Mouse (Mus musculus): ENCODE results near the gene Kcnh2.
A peak's percentile ranks its signal among the peaks of the same experiment; 100 is the strongest.

The Kcnh2 gene

GRCm38 (mm10) chr5:24319776-24320466 lies 31.5 kb downstream of the Kcnh2 start:
- DNase-seq (ENCODE audit: low read depth, low spot score): no peak

GRCm38 (mm10) chr5:24309223-24309622 lies 42.2 kb downstream of the Kcnh2 start:
- DNase-seq (ENCODE audit: low read depth, low spot score): no peak

- DNase-seq (ENCODE audit: low read depth, low spot score): no peak
These were observed 42.8 kb downstream of the Kcnh2 start for GRCm38 (mm10) chr5:24308621-24309020.

DNA sequence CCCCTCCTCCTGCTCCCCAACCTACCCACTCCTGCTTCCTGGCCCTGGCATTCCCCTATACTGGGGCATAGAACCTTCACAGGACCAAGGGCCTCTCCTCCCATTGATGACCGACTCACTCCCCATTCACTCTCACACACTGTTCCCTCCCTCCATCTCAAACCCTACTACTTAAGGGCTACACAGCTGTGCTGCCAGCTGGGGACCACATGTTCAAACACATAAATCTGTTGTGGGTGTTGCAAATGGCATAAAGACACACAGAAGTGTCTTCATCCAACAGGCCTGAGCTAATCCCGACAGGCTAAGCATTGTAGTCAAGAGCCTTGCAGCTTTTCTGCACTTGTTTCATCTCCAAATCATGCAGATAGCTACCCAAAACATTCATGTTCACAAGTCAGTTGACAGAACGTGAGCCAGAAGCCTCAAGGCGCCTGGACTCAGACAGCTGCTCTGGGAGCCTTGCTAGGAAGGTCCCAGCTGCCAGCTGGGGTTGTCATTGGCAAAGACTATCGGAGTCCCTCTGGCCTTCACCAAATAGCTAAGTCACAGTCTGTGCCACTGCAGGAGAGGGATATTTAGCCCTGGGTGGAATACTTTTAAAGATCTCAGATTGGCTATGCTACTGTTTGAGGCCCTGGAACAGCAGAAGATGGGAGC lies 44.2 kb downstream of the Kcnh2 start:
- no peak for DNase-seq (ENCODE audit: low read depth, low spot score)

DNA sequence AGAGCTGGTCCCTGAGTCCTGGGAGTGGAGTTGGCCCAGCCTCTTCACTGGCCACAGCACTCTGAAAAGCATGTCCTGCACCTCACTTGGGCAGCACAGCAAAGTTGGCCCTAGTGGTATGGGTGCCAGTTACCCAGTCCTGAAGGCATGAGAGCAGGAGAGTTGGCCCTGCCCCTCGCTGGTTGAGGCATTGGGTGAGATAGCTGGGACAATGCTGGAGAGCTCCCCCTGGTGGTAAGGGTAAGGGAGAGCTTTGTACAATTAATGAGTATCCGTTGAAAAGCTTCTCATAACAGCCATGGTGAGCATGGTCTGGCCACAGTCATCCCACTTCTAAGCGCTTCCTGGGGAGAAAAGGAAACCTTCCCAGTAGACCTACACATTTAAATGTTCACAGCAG lies 48.2 kb downstream of the Kcnh2 start:
- peak; percentile 28 for DNase-seq (ENCODE audit: low read depth, low spot score)

DNA sequence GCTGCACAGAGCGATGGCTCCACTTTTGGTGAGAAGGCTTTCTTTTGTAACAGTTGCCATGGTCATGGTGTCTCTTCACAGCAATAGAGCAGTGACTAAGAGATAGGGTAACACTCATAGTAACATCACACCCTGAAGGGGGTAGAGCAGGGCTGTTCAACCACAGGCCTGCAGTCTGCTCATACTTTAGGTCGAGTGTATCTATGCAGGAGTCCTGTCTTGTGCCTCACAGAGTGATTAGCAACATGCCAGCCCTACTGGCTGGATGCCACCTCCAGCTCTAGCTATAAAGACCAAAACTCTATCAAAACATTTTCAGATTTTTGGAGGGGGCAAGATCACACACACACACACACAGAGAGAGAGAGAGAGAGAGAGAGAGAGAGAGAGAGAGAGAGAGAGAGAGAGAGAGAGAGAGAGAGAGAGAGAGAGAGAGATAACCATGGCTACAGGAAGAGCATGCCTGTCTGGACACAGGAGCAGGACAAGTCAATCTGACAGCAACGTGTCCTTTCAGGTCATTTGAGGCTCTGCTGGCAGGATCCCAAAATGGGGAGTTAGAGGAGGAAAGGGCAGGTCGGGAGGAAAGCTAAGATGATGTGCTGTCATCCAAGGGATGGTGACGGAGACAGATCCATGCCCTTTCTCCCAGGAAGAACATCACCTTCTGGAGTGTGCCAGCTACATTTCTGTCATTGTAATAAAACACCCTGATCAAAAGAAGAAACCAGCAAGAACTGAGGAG lies 51.4 kb downstream of the Kcnh2 start:
- no peak for DNase-seq (ENCODE audit: low read depth, low spot score)

DNA sequence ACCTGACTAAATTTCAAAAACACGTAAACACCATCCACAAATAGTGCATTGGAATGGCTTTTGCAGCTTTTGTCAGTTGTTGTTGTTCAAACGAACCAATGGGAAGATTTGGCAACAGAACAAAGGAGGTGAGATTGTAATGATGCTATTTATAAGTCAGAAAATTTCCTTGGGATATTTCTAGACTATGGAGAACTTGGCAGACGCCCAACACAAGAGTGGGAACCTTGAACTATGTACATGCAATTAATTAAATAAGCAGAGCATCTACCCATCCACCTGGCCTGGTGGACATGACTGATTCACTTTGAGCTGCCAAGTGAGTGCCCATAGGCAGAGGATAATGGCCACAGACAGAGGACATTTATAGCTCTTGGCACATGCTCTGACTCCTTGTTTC lies 59.5 kb downstream of the Kcnh2 start:
- no peak for DNase-seq (ENCODE audit: low read depth, low spot score)

DNA sequence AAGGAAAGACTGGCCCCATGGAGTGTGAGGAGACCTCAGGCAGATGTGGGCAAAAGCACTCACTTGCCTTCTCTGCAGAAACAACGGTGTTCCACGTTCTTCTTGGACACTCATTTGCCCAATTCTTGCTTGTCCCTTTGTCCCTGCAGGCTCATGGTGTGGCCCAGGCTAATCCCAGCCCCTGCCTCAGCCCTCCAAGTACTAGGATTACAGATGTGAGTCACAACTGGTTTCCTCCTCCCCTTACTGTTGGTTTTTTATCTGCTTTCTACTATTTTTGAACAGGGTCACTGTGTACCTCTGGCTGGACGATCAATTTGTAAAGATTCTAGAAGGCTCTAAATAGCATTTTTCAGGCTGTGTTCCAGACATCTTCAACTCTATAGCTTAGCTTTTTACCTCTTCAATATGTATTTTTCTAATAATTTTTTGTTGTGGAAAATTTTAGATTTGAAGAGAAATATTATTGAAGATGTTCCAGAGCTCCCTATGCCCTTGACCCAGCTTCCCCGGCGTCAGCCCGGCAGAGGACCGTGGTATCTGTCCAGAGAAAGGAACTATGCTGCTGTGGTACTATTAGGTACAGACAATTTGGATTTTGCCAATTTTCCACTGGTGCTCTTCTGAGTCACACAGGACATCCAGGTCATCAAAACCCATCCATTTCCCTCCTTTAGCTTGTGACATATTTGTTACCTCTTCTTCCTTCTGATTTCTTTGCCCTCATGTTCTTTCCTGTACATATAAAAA lies 65.0 kb downstream of the Kcnh2 start:
- DNase-seq (ENCODE audit: low read depth, low spot score): no peak

DNA sequence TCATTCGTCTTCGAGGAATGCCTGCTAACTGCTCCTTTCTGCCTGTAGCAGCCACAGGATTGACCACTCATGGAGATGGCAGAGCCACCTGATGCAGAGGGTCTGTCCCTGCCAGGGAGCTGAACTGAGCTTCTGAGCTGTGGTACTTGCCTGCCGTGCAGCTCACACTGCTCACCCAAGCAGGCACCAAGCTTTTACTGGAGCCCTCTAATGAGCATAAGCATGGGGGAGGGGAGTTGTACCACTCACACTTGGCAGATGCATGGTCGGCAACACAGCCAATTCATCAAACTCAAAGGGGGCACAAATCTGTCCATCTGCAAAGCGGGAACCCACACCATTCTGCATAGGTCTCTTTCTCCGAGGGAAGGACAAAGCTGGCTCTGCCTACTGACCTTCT lies 67.3 kb downstream of the Kcnh2 start:
- DNase-seq (ENCODE audit: low read depth, low spot score): no peak

DNA sequence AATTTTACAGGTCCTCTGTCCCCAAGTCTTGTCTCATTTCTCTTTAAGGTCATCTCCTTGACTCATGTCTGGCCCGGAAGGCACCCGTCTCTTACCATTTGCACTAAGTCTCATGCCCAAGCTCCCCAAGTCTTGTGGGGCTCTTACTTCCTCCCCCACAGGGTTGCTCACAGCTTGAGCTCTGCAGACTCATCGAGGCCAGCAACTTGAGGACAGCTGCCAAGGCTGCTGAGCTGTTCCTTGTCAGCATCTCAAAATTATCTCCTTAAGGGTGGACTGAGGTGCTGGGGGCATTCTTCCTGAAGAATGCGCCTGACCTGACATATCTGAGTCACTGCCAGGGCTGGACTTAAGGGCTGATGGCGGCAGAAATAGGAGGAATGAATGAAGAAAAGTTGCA lies 68.2 kb downstream of the Kcnh2 start:
- DNase-seq (ENCODE audit: low read depth, low spot score): no peak

DNA sequence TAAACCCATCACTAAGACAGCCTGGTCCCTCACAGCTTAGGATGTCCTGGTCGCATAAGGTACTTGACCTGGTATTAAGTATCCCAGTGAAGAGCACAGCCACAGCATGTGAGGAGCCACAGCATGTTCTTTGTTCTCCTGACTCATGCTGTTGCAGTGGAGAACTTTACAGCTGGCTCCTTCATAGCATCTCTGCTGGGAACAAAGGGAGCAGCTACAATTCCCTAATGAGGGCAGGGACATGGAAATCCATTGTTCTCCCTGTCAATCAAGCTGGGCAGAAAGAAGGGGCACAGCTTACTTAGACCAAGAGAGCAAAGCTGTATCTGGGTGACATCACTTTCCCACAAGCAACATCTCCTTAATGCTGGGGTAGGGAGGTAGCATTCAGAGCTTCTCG lies 70.9 kb downstream of the Kcnh2 start:
- DNase-seq (ENCODE audit: low read depth, low spot score): no peak

- DNase-seq (ENCODE audit: low read depth, low spot score): no peak
These were observed 71.9 kb downstream of the Kcnh2 start for GRCm38 (mm10) chr5:24279527-24279926.

DNA sequence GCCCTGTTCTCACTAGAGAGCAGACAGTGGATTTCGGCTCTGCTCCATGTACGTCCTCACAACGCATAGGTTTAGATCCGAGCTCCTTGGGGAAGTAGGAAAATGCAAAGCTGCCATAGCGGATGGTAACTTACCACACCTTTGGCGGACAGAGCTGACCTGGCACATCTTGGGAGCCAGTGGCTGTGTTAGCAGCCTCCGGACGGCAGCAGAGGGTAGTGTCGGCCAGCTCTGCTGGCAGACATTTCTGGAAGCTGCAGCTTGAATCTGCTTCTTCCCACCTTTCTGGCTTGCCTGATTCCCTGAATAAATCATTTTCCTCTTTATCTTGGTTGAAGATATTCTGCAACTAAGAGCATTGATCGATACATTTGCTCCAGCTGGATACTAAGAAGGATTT lies 73.2 kb downstream of the Kcnh2 start:
- no peak for DNase-seq (ENCODE audit: low read depth, low spot score)

- DNase-seq (ENCODE audit: low read depth, low spot score): no peak
These were observed 77.5 kb downstream of the Kcnh2 start for GRCm38 (mm10) chr5:24273683-24274621.

- no peak for DNase-seq (ENCODE audit: low read depth, low spot score)
These were observed 80.5 kb downstream of the Kcnh2 start for GRCm38 (mm10) chr5:24270941-24271340.
